Mouse (Mus musculus) 416B (cell line): ENCODE data around the gene Rps29.
A peak's percentile ranks its signal among the peaks of the same experiment; 100 is the strongest.
"Not testable (repeated sequence)": the region's sequence is repeated elsewhere in the genome, so short reads cannot be mapped to it uniquely, and the experiment has no call there.

Experiments
- DNase-seq: peaks from one replicate; pipeline ENCODE4 v3.0.0; 2011; ENCODE audit warnings: low read depth

The Rps29 gene

DNA sequence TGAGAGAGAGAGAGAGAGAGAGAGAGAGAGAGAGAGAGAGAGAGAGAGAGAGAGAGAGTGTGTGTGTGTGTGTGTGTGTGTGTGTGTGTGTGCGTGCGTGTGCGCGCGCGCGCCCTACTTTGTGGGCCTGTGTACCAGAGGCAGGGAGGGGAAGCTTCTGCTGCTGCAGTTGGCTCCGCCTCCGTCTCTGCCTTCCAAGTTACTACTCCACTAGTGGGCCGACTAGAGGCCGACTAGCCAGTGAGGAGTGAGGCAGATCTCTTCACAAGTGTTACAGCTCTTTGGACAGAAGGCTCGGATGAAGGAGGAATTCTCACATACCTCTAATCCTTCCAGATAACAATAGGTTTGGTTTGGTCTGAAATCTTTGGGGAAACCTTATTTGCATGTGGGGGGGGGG lies 20.4 kb upstream of the Rps29 start:
- DNase-seq = no peak

DNA sequence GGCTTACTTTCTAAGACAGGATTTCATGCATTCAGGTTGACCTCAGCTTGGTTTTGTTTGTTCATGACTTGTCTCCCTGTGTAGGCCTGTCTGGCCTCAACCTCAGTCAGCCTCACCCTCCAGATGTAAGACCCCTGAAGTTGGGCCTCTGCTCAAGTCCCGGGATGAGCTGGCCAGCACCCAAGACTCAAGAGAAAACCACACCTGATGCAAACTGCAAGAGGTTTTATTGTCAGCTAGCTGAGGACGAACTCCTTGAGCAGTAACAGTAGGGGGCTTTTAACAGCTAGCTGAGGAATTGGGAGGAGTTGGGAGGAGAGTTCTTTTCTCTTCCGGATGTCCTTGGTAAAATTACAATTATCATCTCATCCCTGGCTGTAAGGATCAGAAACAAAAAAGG lies 18.5 kb upstream of the Rps29 start:
- DNase-seq = no peak

DNA sequence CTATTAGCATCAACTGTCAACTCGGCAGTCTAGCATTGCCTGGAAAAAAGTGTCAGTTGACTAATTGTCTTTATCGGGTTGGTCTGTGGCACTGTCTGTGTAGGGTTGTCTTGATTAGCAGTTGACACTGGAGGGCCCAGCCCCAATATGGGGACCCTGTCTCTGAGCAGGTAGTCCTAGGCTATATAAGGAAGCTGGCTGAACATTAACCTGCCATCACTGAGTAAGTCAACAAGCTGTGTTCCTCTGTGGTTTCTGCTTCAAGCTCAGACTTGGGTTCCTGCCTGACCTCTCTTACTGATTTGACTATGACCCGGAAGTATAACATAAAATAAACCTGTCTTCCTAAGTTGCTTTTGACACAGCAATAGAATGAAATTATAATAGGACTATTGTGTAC lies 17.0 kb upstream of the Rps29 start:
- no peak for DNase-seq

DNA sequence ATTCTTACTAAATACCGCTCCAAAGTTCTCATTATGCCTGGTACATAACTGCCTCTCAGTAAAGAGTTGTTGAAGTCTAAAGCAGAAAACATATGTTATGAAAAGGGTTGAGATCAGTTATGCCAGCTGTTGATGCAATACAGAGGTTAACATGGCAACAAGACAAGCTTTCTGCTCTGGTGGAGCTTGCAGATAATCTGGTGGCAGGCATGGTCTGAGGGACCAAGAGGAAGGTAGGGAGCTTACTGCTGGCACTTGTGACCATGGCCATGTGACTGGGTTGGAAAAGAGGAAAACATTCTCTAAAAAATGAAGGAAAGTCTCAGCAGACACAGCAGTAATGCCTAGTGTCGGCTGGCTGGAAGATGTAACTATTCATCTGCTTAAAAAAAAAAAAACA lies 12.3 kb upstream of the Rps29 start:
- DNase-seq = no peak

DNA sequence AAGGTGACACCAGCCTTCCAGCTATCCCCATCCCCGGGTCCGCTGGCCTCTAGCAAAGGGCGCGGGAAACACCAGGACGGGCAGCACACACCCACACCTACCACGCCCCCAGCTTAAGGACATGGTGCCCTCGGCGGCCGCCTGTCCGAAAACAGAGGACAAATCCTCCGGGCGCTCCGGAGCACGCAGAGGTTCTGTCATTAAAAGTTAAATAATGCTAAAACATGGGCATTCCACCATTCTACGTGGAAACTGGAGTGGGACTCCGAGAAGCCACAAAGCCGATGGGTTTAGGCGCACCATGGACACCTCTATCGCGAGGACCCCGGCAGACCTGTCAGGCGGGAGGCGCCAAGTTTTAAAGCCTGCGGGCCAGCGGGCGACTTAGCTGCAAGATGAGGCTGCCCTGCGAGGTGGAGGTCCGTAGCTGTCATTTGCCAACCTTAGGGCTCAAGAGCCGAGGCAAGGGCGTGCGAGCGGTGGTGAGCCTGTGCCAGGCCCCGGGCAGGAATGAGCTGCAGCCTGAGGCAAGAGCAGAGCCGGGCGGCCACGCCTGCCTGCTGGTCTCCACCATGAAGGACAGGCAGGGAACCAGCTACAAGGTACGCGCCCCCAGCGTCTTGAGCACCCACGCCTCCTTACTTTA lies 9.6 kb upstream of the Rps29 start, which contains the start of gene Lrr1:
TSS of gene Lrr1 (plus strand) at position 354 of the 646 bp plus-strand sequence.
- DNase-seq = peak; percentile 93

DNA sequence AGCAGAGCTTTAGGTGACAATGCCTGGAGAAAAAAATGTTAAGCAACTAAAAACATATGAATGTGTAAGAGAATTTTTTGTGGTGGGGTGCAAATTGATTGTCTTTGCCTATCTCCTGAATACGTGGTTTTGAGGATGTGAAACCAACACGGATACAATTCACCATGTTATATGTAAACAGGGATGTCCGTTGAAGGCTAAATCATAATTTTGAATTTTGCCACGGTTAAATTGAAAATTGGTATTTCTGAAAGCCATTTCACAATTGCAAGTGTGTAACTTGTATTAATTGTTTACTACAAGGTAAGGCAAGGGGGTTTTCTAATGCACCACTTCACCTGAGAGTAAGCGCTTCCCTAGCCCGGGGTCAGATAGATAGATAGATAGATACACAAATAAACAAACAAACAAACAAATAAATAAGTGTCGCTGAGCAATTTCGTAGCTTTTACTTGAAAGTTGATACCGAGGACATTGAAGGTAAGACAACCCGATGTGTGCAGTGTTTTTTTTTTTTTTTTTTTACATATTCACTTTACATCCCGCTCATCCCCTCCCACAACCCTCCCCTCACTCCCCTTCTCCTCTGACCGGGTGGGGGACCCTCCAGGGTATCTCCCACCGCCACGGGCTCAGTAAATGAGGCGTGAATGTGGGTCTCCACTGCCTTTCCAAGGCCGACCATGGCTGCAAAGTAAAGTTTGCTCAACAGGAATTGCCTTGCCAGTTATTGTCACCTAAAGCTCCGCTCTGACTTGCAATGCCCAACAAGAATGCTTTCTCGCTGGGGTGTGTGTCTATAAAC lies 8.9 kb upstream of the Rps29 start:
- DNase-seq = no peak

DNA sequence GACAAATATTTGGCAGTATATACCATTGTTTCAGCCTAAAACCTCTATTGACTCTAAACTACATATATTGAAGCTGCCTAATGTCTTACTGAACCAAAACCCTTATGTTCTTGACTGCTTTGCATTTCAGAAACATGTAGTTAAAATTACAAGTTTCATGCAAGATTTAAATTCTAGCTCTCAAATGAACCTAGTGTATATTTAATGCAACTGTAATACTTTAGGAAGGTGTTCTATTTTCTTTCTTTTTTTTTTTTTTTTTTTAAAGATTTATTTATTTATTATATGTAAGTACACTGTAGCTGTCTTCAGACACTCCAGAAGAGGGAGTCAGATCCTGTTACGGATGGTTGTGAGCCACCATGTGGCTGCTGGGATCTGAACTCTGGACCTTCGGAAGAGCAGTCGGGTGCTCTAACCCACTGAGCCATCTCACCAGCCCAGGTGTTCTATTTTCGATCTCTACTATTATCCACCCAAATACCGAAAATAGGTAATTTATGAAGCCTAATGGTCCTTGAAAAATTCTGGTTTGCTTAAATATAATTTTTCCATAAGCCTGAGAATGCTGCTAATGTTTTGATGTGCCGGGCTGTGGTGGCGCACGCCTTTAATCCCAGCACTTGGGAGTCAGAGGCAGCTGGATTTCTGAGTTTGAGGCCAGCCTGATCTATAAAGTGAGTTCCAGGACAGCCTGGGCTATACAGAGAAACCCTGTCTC lies 8.0 kb upstream of the Rps29 start:
- not testable (repeated sequence) for DNase-seq

DNA sequence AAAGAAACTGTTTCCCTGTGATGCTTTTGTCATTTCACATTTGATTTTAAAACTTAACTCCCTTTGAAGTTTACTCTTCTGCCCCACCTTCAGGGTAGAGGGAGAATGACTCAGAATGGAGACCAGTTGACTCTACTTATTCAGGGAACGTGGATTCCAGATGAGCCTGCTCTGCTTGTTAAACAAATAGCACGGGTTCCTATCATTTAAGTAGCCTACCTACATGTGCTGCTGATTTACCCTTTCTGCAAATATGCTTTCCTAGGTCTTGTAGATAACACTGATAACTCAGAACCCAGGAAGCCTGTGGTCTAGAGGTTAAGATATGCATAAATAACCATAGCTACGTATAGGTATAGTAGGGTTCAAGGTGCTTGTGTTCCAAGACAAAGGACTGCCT lies 5.9 kb upstream of the Rps29 start:
- DNase-seq = peak; percentile 52

DNA sequence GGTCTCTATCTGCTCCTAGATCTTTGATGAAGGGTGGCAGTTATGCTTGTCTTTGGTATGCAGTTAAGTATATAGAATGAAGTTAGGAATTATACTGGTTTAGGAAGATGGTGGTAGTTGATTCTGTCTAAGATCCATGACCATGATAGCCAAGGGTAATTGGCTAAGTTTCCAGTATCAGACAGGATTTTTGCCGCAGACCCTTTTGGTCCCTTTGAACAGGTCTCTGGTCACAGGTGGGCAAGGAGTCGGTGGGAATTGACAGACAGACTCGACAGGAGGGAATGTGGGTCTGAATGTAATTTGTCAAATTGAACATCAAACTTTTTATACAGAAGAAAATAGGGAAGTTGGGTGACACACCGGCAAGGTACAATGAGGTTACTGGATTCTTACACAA lies 4.6 kb upstream of the Rps29 start:
- DNase-seq = not testable (repeated sequence)

DNA sequence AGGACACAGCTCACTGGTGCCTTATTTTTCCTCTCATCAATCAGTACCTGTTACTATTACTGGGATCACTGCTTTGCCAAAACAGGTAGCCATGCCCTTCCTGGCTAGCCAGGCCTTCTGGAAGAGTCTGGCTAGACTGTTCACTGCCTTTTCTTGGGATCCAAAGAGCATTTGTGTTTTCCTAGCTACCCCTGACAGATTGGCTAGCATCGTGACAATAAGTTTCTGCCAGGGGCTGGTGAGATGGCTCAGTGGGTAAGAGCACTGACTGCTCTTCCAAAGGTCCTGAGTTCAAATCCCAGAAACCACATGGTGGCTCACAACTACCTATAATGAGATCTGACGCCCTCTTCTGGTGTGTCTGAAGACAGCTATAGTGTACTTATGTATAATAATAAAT lies 1.7 kb upstream of the Rps29 start:
- not testable (repeated sequence) for DNase-seq

DNA sequence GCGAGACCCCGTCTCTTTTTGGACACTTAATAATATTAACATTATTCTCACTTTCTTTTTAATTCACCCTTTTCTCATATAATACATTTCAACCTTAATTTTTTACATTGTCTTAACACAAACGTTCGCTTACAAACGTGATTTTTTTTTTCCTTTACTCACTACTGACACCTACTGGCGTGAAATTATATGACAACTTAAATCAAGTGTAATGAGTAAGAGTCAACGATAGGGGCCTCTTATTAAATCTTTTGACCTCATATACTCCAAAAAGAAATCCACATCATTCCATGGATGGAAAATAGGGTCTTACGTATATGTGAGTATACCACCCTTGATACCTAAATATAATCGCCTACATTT lies 573 bp upstream of the Rps29 start:
- peak; percentile 92 for DNase-seq

DNA sequence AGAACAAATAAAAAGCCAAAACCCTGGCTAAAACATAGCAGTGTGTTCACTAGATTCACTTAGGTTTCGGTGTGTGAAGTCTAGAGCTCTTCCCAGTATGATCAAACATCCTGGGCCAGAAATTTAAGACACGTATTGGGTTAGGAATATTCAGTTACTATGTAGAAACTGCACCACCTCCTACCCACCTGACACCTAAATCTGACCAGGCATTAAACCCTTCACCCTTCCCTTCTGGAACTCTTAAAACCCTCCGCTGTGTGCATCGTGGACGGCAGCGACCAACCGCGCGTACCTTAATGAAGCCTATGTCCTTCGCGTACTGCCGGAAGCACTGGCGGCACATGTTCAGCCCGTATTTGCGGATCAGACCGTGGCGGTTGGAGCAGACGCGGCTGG lies 621 bp downstream of the Rps29 start:
- no peak for DNase-seq

DNA sequence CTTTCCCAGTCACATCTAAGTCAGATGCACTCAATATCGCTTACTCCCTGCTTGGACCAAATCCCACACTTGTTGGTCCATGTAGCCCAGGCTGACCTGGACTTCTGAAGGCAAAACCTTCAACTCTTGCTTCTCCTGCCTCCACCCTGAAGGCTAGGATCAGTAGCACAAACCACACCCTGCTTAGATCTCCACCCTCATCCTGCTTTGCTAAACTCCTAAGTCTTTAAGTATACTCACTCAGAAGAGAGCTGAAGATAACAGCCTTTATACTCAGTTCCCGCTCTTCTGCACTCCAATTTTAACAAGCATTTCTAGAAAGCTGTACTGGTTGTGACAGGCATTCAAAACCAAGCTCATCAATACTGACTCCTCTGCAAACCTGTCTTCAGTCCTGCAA lies 1.9 kb downstream of the Rps29 start:
- DNase-seq = no peak

DNA sequence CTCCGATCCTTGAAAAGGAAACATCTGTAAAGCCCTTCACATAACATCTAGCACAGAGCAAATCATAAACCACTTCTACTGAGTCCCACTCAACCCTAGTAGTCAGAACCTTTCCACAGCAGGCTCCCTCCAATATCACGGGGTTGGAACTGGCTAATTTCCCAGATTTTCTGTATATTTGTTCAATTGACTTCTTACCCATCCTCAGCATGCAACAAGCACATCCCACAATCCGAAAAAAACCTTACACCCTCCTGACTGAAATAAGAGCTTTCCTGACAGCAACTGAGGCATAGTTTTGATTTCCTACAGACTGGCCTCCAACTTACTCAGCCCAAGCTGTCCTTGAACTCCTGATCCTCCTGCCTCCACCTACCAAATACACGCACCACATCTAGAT lies 2.5 kb downstream of the Rps29 start:
- DNase-seq = no peak

DNA sequence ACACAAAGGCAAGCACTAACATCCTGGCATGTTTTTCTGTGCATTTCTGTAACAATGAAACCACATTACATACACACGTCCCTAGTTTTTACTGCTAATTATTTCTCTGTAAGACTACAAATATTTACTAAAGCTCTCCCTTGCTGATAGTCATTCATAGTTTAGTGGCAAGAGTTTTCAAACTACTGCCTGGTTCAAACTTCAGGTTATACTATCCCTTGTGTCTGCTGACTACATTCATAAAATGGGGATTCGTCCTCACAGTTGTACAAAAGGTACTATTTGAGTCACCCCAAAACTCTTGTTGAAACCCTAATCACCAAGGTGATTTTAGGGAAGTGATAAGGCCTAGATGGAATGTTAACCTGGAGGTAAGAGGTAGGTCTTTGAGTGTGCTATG lies 3.1 kb downstream of the Rps29 start:
- DNase-seq = no peak

DNA sequence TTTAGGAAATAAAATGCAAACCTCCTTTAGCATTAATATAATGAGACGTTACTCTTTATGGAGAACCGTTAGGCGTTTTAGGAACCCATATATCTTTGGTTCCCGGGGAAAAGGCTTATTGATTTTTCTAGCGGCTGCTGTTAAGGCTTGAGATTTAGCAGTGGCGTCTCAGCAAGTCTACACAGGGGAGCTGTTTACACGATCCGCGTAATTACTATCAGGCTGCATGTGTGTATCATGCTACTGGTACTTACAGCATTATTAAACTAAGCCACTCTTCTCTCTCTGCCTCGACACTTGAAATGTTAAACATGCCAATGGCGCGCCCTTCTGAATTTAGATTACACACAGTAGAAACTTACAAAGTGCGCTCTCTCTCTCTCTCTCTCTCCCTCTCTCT lies 8.9 kb downstream of the Rps29 start:
- DNase-seq = no peak

DNA sequence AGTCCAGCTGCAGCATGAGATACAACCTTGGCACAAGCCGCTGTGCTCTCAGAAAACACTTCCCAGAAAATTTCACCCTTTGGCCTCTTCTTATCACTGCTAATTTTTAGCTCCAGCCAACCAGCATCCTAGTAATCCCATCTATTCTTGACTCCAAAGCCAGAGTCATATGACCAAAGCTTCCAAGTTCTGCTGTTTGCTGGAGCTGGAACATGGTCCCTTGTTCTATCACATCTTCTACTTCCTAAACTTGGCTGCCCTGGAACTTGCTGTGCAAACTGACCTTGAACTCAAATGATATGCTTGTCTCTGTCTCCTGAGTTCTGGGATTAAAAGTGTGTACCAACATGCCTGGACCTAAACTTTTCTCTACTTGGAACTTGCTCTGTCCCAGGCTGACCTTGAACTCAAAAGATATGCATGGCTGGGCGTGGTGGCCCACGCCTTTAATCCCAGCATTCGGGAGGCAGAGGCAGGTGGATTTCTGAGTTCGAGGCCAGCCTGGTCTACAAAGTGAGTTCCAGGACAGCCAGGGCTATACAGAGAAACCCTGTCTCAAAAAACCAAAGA lies 11.7 kb downstream of the Rps29 start:
- DNase-seq = no peak

DNA sequence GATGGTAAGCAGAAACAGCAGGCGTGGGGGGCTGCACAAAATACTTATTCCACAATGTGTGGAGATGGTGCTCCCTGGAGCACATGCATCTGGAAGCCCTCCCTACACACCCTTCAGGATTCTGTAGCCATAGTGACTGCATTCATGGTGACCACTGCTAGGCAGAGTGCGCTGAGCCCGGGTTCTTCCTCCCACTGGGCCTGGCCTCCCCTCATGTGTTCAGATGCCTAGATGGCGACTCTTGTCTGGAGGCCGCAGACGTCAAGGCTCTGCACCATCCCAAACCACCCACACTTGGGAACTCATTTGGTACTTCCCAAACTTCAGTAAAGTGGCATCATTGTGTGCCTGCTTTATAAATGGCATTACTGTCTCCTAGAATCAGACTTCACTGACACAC lies 15.5 kb downstream of the Rps29 start:
- DNase-seq = no peak

DNA sequence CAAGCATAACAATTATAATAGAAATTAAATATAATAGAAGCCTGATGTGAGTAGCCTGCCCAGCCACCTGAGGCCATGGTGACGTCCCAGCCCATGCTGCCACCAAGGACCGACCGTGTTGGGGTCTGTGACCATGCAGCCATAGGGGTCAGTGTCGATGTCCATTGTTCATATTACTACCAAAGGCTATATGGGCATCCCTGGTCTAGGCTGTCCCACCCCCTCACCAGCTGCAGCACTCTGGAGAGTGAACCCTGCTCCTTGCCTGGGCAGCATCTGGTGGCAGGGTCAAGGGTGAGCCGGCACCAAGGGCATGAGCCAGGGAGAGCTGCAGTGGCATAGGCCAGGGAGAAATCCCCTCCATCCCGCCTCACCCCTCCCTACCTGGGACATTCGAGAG lies 19.1 kb downstream of the Rps29 start:
- DNase-seq = no peak

DNA sequence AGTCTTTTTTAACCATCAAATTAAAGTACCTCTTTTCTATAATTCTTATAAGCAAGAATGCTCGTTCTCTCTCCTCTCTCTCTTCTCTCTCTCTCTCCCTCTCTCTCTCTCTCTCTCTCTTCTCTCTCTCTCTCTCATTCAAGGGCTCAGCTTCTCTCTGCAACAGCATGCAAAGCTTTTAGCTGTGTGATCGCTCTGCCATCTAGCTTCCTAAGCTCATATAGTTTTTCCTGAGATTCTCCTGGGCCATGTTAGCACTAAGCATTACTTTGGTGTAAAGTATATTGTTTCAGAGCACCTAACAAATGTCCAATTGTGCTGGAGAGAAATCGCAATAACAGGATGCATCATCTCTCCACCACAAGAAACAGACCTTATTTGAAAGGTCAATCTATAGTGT lies 19.8 kb downstream of the Rps29 start:
- DNase-seq = no peak

DNA sequence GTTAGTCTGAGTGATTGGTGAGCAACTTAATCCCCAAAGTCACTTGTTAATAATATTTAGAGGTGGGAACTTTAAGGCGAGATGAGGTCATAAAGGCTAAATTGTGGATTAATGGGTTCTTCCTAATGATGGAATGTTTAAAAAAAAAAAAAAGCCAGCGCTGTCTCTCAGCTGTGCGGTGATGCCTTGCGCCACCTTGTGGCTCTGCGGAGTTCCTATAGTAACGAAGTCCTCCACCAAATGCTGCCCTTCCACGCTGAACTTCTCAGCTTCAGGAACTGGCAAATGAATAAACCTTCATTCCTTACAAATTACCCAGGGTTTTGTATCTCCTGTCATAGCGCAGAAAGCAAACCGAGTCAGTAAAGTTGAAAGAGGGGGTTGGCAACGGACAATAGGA lies 27.0 kb downstream of the Rps29 start:
- peak; percentile 49 for DNase-seq

DNA sequence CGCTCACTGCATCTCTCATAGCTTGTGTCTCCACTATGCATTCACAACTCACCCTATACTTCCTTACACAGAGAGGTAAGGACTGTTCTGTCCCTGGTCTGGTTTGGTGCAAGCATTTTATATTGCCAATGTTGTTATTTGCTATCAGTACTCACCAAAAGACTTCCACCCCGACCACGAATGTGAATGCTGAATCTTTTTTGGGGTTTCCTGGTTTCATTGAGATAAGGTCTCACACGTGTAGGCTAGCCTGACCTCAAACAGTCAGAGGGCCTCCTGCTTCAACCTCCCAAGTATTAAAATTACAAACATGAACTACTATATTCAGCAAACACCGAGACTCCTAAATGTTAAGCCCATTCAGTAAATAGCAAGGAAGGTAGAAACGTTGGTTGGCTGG lies 27.7 kb downstream of the Rps29 start:
- DNase-seq = peak; percentile 82

DNA sequence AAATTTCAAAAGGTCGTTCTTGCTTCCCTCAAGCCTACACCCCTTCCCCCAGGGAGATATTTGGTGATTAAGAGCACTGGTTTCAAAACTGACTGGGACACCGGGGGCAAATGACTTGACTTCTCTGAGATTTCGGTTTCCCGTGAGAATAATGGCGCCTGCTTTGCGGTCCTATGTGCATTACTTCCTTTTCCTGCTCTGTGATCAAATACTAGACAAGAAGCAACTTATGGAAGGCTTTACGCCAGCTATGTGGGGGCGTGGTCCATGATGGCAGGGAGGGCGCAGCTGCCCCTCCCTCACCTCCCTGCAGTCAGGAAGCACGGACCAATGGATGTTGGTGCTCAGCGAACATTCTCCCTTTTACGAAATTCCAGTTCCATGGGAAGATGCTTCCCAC lies 28.5 kb downstream of the Rps29 start:
- DNase-seq = no peak
